Mouse (Mus musculus) liver, embryonic 12.5 days (tissue): ENCODE data around the gene Kat2a. TPM values are rescaled to one million over a fixed set of nuclear protein-coding genes. Genes with fewer than 3 reads are reported as not detected.

Source experiments
- ATAC-seq: fragments of 200-750 bp; cut with Nextera tagmentation; 2 replicates; pipeline ENCODE4 v1.8.0; 2017; ENCODE audit warnings: moderate number of reproducible peaks, mild to moderate bottlenecking, moderate library complexity
- H3K27ac ChIP-seq: fragments of 300-500 bp; sonication (generic); 2 replicates; pipeline ENCODE4 v1.5.1; 2016; ENCODE audit warnings: mild to moderate bottlenecking
- H3K27me3 ChIP-seq: fragments of 300-500 bp; sonication (generic); replicated peaks from 2 replicates; pipeline ENCODE4 v1.6.1; 2016; ENCODE audit warnings: mild to moderate bottlenecking, moderate library complexity
- H3K36me3 ChIP-seq: fragments of 300-500 bp; sonication (generic); 2 replicates; pipeline ENCODE4 v1.6.1; 2016; ENCODE audit warnings: mild to moderate bottlenecking, moderate library complexity
- H3K4me1 ChIP-seq: fragments of 300-500 bp; sonication (generic); 2 replicates; pipeline ENCODE4 v1.6.1; 2016
- H3K4me2 ChIP-seq: fragments of 300-500 bp; sonication (generic); 2 replicates; pipeline ENCODE4 v1.6.1; 2016; ENCODE audit warnings: mild to moderate bottlenecking, moderate library complexity
- H3K4me3 ChIP-seq: fragments of 300-500 bp; sonication (generic); 2 replicates; pipeline ENCODE4 v1.5.1; 2016; ENCODE audit warnings: mild to moderate bottlenecking, moderate library complexity
- H3K9ac ChIP-seq: fragments of 300-500 bp; sonication (generic); 2 replicates; pipeline ENCODE4 v1.6.1; 2016; ENCODE audit warnings: mild to moderate bottlenecking, moderate library complexity
- H3K9me3 ChIP-seq: fragments of 300-500 bp; sonication (generic); replicated peaks from 2 replicates; pipeline ENCODE4 v1.6.1; 2016; ENCODE audit warnings: mild to moderate bottlenecking, moderate library complexity
- WGBS: fragments of 180-500 bp; shearing (Covaris S2); methylation state at CpG from one replicate; pipeline ENCODE4 v1.1.7; 2016; ENCODE audit not compliant: insufficient replicate concordance; 5-methylcytosine and 5-hydroxymethylcytosine counted together
- polyA plus RNA-seq: library from polyadenylated mRNA; unstranded; fragments of >200 nt; fragmentation: Nextera tagmentation; extraction: Ambion mirVana; gene quantifications from 2 replicates; pipeline ENCODE4 v1.2.1, GENCODE M21; 2016

Kat2a gene
- 39.4 and 40.2 TPM in 2 replicates for polyA plus RNA-seq

- peak within 1 kb of the TSS; percentile 98 for H3K4me2 ChIP-seq
- H3K9ac ChIP-seq, result peak within 1 kb of the TSS; percentile 91
- H3K4me1 ChIP-seq, result peaks cover 47% of the 10 kb centered on the region
- H3K27ac ChIP-seq, result peak within 1 kb of the TSS; percentile 87
- WGBS, result 3% methylated on average over 48 of the region's 48 CpGs
- peaks cover 65% of the 10 kb centered on the region for H3K36me3 ChIP-seq
- no peaks in the 10 kb centered on the region for H3K9me3 ChIP-seq
- H3K4me3 ChIP-seq, result peak within 1 kb of the TSS; percentile 89
- peak; percentile 67 for ATAC-seq
- no peaks in the 10 kb centered on the region for H3K27me3 ChIP-seq
Measured at GRCm38 (mm10) chr11:100711783-100712615, at the start of gene Kat2a. TSS of gene Kat2a (minus strand) at chr11:100712465.

GRCm38 (mm10) chr11:100761547-100762045 is 49.3 kb upstream of the Kat2a start:
- peaks cover 67% of the 10 kb centered on the region for H3K27me3 ChIP-seq
- WGBS, result under 1% methylated on average over 27 of the region's 27 CpGs
- H3K9ac ChIP-seq, result peak overlapping the region; percentile 63
- H3K9me3 ChIP-seq, result no peaks in the 10 kb centered on the region
- no peaks in the 10 kb centered on the region for H3K36me3 ChIP-seq
- peak overlapping the region; percentile 55 for H3K4me3 ChIP-seq
- peak overlapping the region; percentile 85 for H3K4me2 ChIP-seq
- H3K4me1 ChIP-seq, result peaks cover 29% of the 10 kb centered on the region
- no peak overlapping the region for H3K27ac ChIP-seq
- peak; percentile 64 for ATAC-seq

GRCm38 (mm10) chr11:100759611-100760233 is 47.5 kb upstream of the Kat2a start, which contains the start of gene Kcnh4:
TSS of gene Kcnh4 (minus strand) at chr11:100759942.
- WGBS, result 2% methylated on average over 51 of the region's 51 CpGs
- H3K36me3 ChIP-seq, result no peaks in the 10 kb centered on the region
- H3K27me3 ChIP-seq, result peaks cover 86% of the 10 kb centered on the region
- no peak within 1 kb of the TSS for H3K27ac ChIP-seq
- peak within 1 kb of the TSS; percentile 78 for H3K4me2 ChIP-seq
- H3K9me3 ChIP-seq, result no peaks in the 10 kb centered on the region
- H3K4me1 ChIP-seq, result peaks cover 29% of the 10 kb centered on the region
- H3K4me3 ChIP-seq, result peak within 1 kb of the TSS; percentile 47
- no peak within 1 kb of the TSS for H3K9ac ChIP-seq
- no peak for ATAC-seq

- no peak for ATAC-seq
- H3K36me3 ChIP-seq, result no peaks in the 10 kb centered on the region
- 5% methylated on average over 35 of the region's 35 CpGs for WGBS
- peak overlapping the region; percentile 78 for H3K4me2 ChIP-seq
- H3K4me3 ChIP-seq, result peak overlapping the region; percentile 47
- H3K27me3 ChIP-seq, result peaks cover 91% of the 10 kb centered on the region
- peaks cover 29% of the 10 kb centered on the region for H3K4me1 ChIP-seq
- H3K27ac ChIP-seq, result no peak overlapping the region
- H3K9ac ChIP-seq, result no peak overlapping the region
- no peaks in the 10 kb centered on the region for H3K9me3 ChIP-seq
Measured at GRCm38 (mm10) chr11:100758707-100759610, 46.7 kb upstream of the Kat2a start.

GRCm38 (mm10) chr11:100757566-100757965 is 45.3 kb upstream of the Kat2a start:
- H3K9ac ChIP-seq, result no peak overlapping the region
- 59% methylated on average over 12 of the region's 12 CpGs for WGBS
- H3K27ac ChIP-seq, result no peak overlapping the region
- H3K27me3 ChIP-seq, result peaks cover 95% of the 10 kb centered on the region
- H3K4me2 ChIP-seq, result no peak overlapping the region
- H3K9me3 ChIP-seq, result no peaks in the 10 kb centered on the region
- ATAC-seq, result no peak
- no peaks in the 10 kb centered on the region for H3K36me3 ChIP-seq
- peaks cover 29% of the 10 kb centered on the region for H3K4me1 ChIP-seq
- no peak overlapping the region for H3K4me3 ChIP-seq

GRCm38 (mm10) chr11:100756476-100756875 is 44.2 kb upstream of the Kat2a start:
- H3K4me1 ChIP-seq, result peaks cover 22% of the 10 kb centered on the region
- no peak for ATAC-seq
- 46% methylated on average over 6 of the region's 6 CpGs for WGBS
- H3K27me3 ChIP-seq, result peaks cover 97% of the 10 kb centered on the region
- no peak overlapping the region for H3K27ac ChIP-seq
- H3K9me3 ChIP-seq, result no peaks in the 10 kb centered on the region
- H3K9ac ChIP-seq, result no peak overlapping the region
- no peak overlapping the region for H3K4me2 ChIP-seq
- H3K36me3 ChIP-seq, result no peaks in the 10 kb centered on the region
- H3K4me3 ChIP-seq, result no peak overlapping the region

- ATAC-seq, result no peak
- Histone ChIP-seq H3K4me3 (no peak overlapping the region), H3K9me3 (no peaks in the 10 kb centered on the region), H3K4me1 (peaks cover 13% of the 10 kb centered on the region), H3K9ac (no peak overlapping the region), H3K36me3 (no peaks in the 10 kb centered on the region), H3K4me2 (no peak overlapping the region), H3K27ac (no peak overlapping the region), H3K27me3 (peaks cover 98% of the 10 kb centered on the region)
- WGBS, result 64% methylated on average over 3 of the region's 3 CpGs
Measured at GRCm38 (mm10) chr11:100754693-100755057, 42.4 kb upstream of the Kat2a start.

GRCm38 (mm10) chr11:100754021-100754692 is 41.9 kb upstream of the Kat2a start:
- H3K27me3 ChIP-seq, result peaks cover 98% of the 10 kb centered on the region
- H3K36me3 ChIP-seq, result no peaks in the 10 kb centered on the region
- no peak overlapping the region for H3K4me2 ChIP-seq
- H3K4me1 ChIP-seq, result peaks cover 11% of the 10 kb centered on the region
- H3K9me3 ChIP-seq, result no peaks in the 10 kb centered on the region
- H3K4me3 ChIP-seq, result no peak overlapping the region
- H3K27ac ChIP-seq, result no peak overlapping the region
- no peak overlapping the region for H3K9ac ChIP-seq
- WGBS, result 72% methylated on average over 12 of the region's 12 CpGs
- no peak for ATAC-seq

GRCm38 (mm10) chr11:100752294-100752693 is 40.0 kb upstream of the Kat2a start:
- Histone ChIP-seq H3K4me1 (peaks cover 12% of the 10 kb centered on the region; the same call in 1 of the 2 replicates), H3K9ac (no peak overlapping the region), H3K27me3 (peaks cover 98% of the 10 kb centered on the region), H3K4me2 (no peak overlapping the region), H3K4me3 (no peak overlapping the region), H3K9me3 (no peaks in the 10 kb centered on the region), H3K27ac (no peak overlapping the region), H3K36me3 (no peaks in the 10 kb centered on the region)
- no peak for ATAC-seq
- 38% methylated on average over 10 of the region's 10 CpGs for WGBS

GRCm38 (mm10) chr11:100750127-100750526 is 37.9 kb upstream of the Kat2a start:
- Histone ChIP-seq H3K4me1 (peaks cover 20% of the 10 kb centered on the region; the same call in 1 of the 2 replicates), H3K36me3 (no peaks in the 10 kb centered on the region), H3K9me3 (no peaks in the 10 kb centered on the region), H3K27me3 (peaks cover 94% of the 10 kb centered on the region), H3K27ac (no peak overlapping the region), H3K4me2 (no peak overlapping the region), H3K9ac (no peak overlapping the region), H3K4me3 (no peak overlapping the region)
- WGBS, result 68% methylated on average over 16 of the region's 16 CpGs
- no peak for ATAC-seq

GRCm38 (mm10) chr11:100749469-100749868 is 37.2 kb upstream of the Kat2a start:
- WGBS, result 28% methylated on average over 25 of the region's 25 CpGs
- H3K9ac ChIP-seq, result no peak overlapping the region
- peaks cover 20% of the 10 kb centered on the region; the same call in 1 of the 2 replicates for H3K4me1 ChIP-seq
- H3K27ac ChIP-seq, result no peak overlapping the region
- H3K4me3 ChIP-seq, result no peak overlapping the region
- H3K27me3 ChIP-seq, result peaks cover 92% of the 10 kb centered on the region
- H3K36me3 ChIP-seq, result no peaks in the 10 kb centered on the region
- H3K4me2 ChIP-seq, result no peak overlapping the region
- no peaks in the 10 kb centered on the region for H3K9me3 ChIP-seq
- ATAC-seq, result no peak
